In genomic region chr11:5192840-5193575, GRCm38 (mm10) we compare ENCODE assay signal across 13 mouse cellular contexts. TPM values are rescaled to one million over a fixed set of nuclear protein-coding genes. Genes with fewer than 3 reads are reported as not detected.
A peak's percentile ranks its signal among the peaks of the same experiment; 100 is the strongest.
DNase-seq lines count a peak whose midpoint lies in the region; ATAC-seq and TF ChIP-seq lines count a peak whose summit lies in the region.
"Had no signal": no experiment of that assay in that cellular context is flagged by ENCODE, and none has a peak within 500 bp of the region (broad histone marks: within the 10 kb centered on the region; RNA-seq: fewer than 3 reads in every experiment).

No protein-coding gene starts in this region.

- peaks cover 37% of the 10 kb centered on the region for H3K36me3 ChIP-seq in heart, embryonic 13.5 days
- peaks cover 23% of the 10 kb centered on the region for H3K36me3 ChIP-seq in midbrain, embryonic 10.5 days
- H3K36me3 ChIP-seq in midbrain, postnatal 0 days (ENCODE audit: insufficient read depth, low read length): no peaks in the 10 kb centered on the region
- H3K36me3 ChIP-seq in embryonic facial prominence, embryonic 15.5 days: peaks cover 46% of the 10 kb centered on the region

- intact Hi-C loops in heart, postnatal 14 days (cut with DNase I): loop anchor here (5.0 kb wide), 1 partner anchor 69 kb away; the partner anchor contains the start of gene Kremen1

- H3K4me3 ChIP-seq in heart, embryonic 13.5 days: no peak overlapping the region
- H3K4me3 ChIP-seq in midbrain, embryonic 10.5 days: no peak overlapping the region
- H3K4me3 ChIP-seq in midbrain, postnatal 0 days (ENCODE audit: low read depth, low read length): no peak overlapping the region
- no peak overlapping the region for H3K4me3 ChIP-seq in embryonic facial prominence, embryonic 15.5 days (replicated peaks)
- H3K4me3 ChIP-seq: lung, embryonic 15.5 days; megakaryocyte, embryonic 14.5 days had no signal

- no peak for DNase-seq in heart, postnatal 14 days
- no peak for DNase-seq in midbrain, embryonic 10.5 days (ENCODE audit: low spot score)
- no peak for DNase-seq in midbrain, postnatal 0 days (ENCODE audit: low spot score)
- DNase-seq in cerebellum, adult 18-20 months: no peak
- no peak for DNase-seq in embryo, embryonic 11 days
- DNase-seq: layer of hippocampus, adult 9-11 months had no signal

- no peak overlapping the region for H3K4me2 ChIP-seq in heart, embryonic 13.5 days
- H3K4me2 ChIP-seq in midbrain, postnatal 0 days (ENCODE audit: low read depth, low read length, poor library complexity, severe bottlenecking): no peak overlapping the region
- H3K4me2 ChIP-seq in embryonic facial prominence, embryonic 15.5 days (replicated peaks): no peak overlapping the region
- H3K4me2 ChIP-seq: lung, embryonic 15.5 days had no signal

- peak overlapping the region; percentile 73 for H3K27ac ChIP-seq in heart, embryonic 13.5 days (replicated peaks)
- H3K27ac ChIP-seq in midbrain, embryonic 10.5 days (replicated peaks): peak overlapping the region; percentile 39
- no peak overlapping the region for H3K27ac ChIP-seq in midbrain, postnatal 0 days (ENCODE audit: low read depth, low read length)
- peak overlapping the region; percentile 0; the same call in 1 of the 2 replicates for H3K27ac ChIP-seq in embryonic facial prominence, embryonic 15.5 days (replicated peaks)
- H3K27ac ChIP-seq: kidney, postnatal 0 days; lung, embryonic 15.5 days had no signal

- 65% methylated on average over 8 of the region's 8 CpGs for WGBS in heart, embryonic 13.5 days
- 84% methylated on average over 8 of the region's 8 CpGs for WGBS in midbrain, embryonic 10.5 days
- 89% methylated on average over 8 of the region's 8 CpGs for WGBS in midbrain, postnatal 0 days
- 76% methylated on average over 8 of the region's 8 CpGs for WGBS in embryonic facial prominence, embryonic 15.5 days

- H3K27me3 ChIP-seq in heart, embryonic 13.5 days (replicated peaks): no peaks in the 10 kb centered on the region
- H3K27me3 ChIP-seq in midbrain, embryonic 10.5 days (ENCODE audit: low read depth, poor library complexity, severe bottlenecking): no peaks in the 10 kb centered on the region
- H3K27me3 ChIP-seq in midbrain, postnatal 0 days (ENCODE audit: insufficient read depth, low read length): no peaks in the 10 kb centered on the region
- H3K27me3 ChIP-seq in embryonic facial prominence, embryonic 15.5 days: no peaks in the 10 kb centered on the region
- H3K27me3 ChIP-seq: CH12.LX; lung, embryonic 15.5 days had no signal

- no peak for ATAC-seq in heart, embryonic 13.5 days (ENCODE audit: extremely low read depth, insufficient number of reproducible peaks, low FRiP score, low TSS enrichment)
- no peak for ATAC-seq in midbrain, postnatal 0 days (ENCODE audit: low FRiP score)
- 0 out of 2 replicates have a peak, but pooled peaks have one; percentile 16 for ATAC-seq in embryonic facial prominence, embryonic 15.5 days (ENCODE audit: insufficient number of reproducible peaks, low FRiP score, low TSS enrichment, low read depth)
- ATAC-seq: inflammation-experienced regulatory T-cells, adult 6 months had no signal

- H3K9me3 ChIP-seq in heart, embryonic 13.5 days: no peaks in the 10 kb centered on the region
- H3K9me3 ChIP-seq in midbrain, embryonic 10.5 days (replicated peaks): no peaks in the 10 kb centered on the region
- H3K9me3 ChIP-seq in midbrain, postnatal 0 days (ENCODE audit: low read length): no peaks in the 10 kb centered on the region
- no peaks in the 10 kb centered on the region for H3K9me3 ChIP-seq in embryonic facial prominence, embryonic 15.5 days (replicated peaks)
- H3K9me3 ChIP-seq: lung, embryonic 15.5 days; megakaryocyte, embryonic 14.5 days had no signal

- H3K4me1 ChIP-seq in heart, embryonic 13.5 days: peaks cover 60% of the 10 kb centered on the region
- H3K4me1 ChIP-seq in midbrain, embryonic 10.5 days: peaks cover 36% of the 10 kb centered on the region
- H3K4me1 ChIP-seq in midbrain, postnatal 0 days (ENCODE audit: insufficient read depth, low read length): no peaks in the 10 kb centered on the region
- H3K4me1 ChIP-seq in embryonic facial prominence, embryonic 15.5 days: peaks cover 18% of the 10 kb centered on the region

- H3K9ac ChIP-seq in heart, embryonic 13.5 days: peak overlapping the region; percentile 48
- H3K9ac ChIP-seq in midbrain, postnatal 0 days (replicated peaks; ENCODE audit: low read length, poor library complexity, severe bottlenecking): no peak overlapping the region
- H3K9ac ChIP-seq in embryonic facial prominence, embryonic 15.5 days: no peak overlapping the region
- H3K9ac ChIP-seq: lung, embryonic 15.5 days had no signal

- TF ChIP-seq CTCF in midbrain, postnatal 0 days (IDR thresholded peaks at IDR 0.05): no peak

RNA-seq across cellular contexts. Expression of gene Emid1, which starts 41.0 kb away (rescaled TPM):
- 8.6 and 9.3 TPM in 2 replicates for polyA plus RNA-seq in heart, embryonic 13.5 days (2015; fragmentation: Nextera tagmentation; extraction: Ambion mirVana)
- total RNA-seq in heart, postnatal 14 days (2021): 1 to 10 TPM; 4.1 to 4.6 TPM
- polyA plus RNA-seq in midbrain, embryonic 10.5 days (2016; fragmentation: Nextera tagmentation; extraction: Ambion mirVana): 21.9 and 28.2 TPM in 2 replicates
- 4.8 and 10.8 TPM in 2 replicates for total RNA-seq in midbrain, postnatal 0 days (2014; rRNA removed)
- 14.5 and 16.9 TPM in 2 replicates for polyA plus RNA-seq in midbrain, postnatal 0 days (2015; fragmentation: Nextera tagmentation; extraction: Ambion mirVana)
- polyA plus RNA-seq in embryonic facial prominence, embryonic 15.5 days (2015; fragmentation: Nextera tagmentation; extraction: Ambion mirVana): 64.0 and 67.1 TPM in 2 replicates
- total RNA-seq: CH12.LX had no signal
